Mouse (Mus musculus) forebrain, embryonic 14.5 days (tissue): ENCODE data around the gene Kif7. TPM values are rescaled to one million over a fixed set of nuclear protein-coding genes. Genes with fewer than 3 reads are reported as not detected.

ENCODE experiments used
- ATAC-seq: fragments of 200-750 bp; cut with Nextera tagmentation; 2 replicates; pipeline ENCODE4 v1.8.0; 2017; ENCODE audit warnings: mild to moderate bottlenecking, moderate library complexity
- DNase-seq: peaks from one replicate; pipeline ENCODE4 v3.0.0-alpha.2; 2015; ENCODE audit warnings: low spot score
- H3K27ac ChIP-seq: fragments of 300-500 bp; sonication (generic); 2 replicates; pipeline ENCODE4 v1.5.1; 2014; ENCODE audit warnings: low read depth, mild to moderate bottlenecking, control low read depth, low read length, moderate library complexity
- H3K27me3 ChIP-seq: fragments of 300-500 bp; sonication (generic); replicated peaks from 2 replicates; pipeline ENCODE4 v1.6.1; 2014; ENCODE audit warnings: low read length, control low read depth, mixed read lengths; ENCODE audit not compliant: control insufficient read depth, insufficient read depth
- H3K36me3 ChIP-seq: fragments of 300-500 bp; sonication (generic); 2 replicates; pipeline ENCODE4 v1.6.1; 2014; ENCODE audit warnings: low read length, control low read depth; ENCODE audit not compliant: control insufficient read depth, insufficient read depth
- H3K4me1 ChIP-seq: fragments of 300-500 bp; sonication (generic); 2 replicates; pipeline ENCODE4 v1.6.1; 2014; ENCODE audit warnings: antibody characterized with exemption, low read length, control low read depth; ENCODE audit not compliant: control insufficient read depth, insufficient read depth
- H3K4me2 ChIP-seq: fragments of 300-500 bp; sonication (generic); 2 replicates; pipeline ENCODE4 v1.6.1; 2014; ENCODE audit warnings: mild to moderate bottlenecking, control low read depth, low read length
- H3K4me3 ChIP-seq: fragments of 300-500 bp; sonication (generic); 2 replicates; pipeline ENCODE4 v1.5.1; 2014; ENCODE audit warnings: low read depth, low read length, control low read depth
- H3K9ac ChIP-seq: fragments of 300-500 bp; sonication (generic); 2 replicates; pipeline ENCODE4 v1.6.1; 2014; ENCODE audit warnings: mild to moderate bottlenecking, low read length, control low read depth, moderate library complexity
- H3K9me3 ChIP-seq: fragments of 300-500 bp; sonication (generic); replicated peaks from 2 replicates; pipeline ENCODE4 v1.6.1; 2016; ENCODE audit warnings: low read length, control low read depth, mixed read lengths; ENCODE audit not compliant: control insufficient read depth
- WGBS: fragments of 180-500 bp; shearing (Covaris S2); extraction: QIAGEN DNeasy Blood & Tissue Kit; methylation state at CpG from one replicate; pipeline ENCODE4 v1.1.7; 2014; 5-methylcytosine and 5-hydroxymethylcytosine counted together
- polyA plus RNA-seq: library from polyadenylated mRNA; unstranded; fragments of >200 nt; fragmentation: Nextera tagmentation; extraction: Ambion mirVana; gene quantifications from 2 replicates; pipeline ENCODE4 v1.2.1, GENCODE M21; 2014

Gene Kif7
- polyA plus RNA-seq: 1.9 and 2.5 TPM in 2 replicates

- under 1% methylated on average over 46 of the region's 55 CpGs for WGBS
- ATAC-seq: peak; percentile 94
- no peak within 1 kb of the TSS for H3K27ac ChIP-seq
- H3K4me2 ChIP-seq: peak within 1 kb of the TSS; percentile 85
- no peaks in the 10 kb centered on the region for H3K36me3 ChIP-seq
- H3K4me1 ChIP-seq: peaks cover 6% of the 10 kb centered on the region; the same call in 1 of the 2 replicates
- peak; percentile 86 for DNase-seq
- H3K27me3 ChIP-seq: peaks cover 5% of the 10 kb centered on the region; the same call in 1 of the 2 replicates
- peak within 1 kb of the TSS; percentile 70 for H3K9ac ChIP-seq
- no peaks in the 10 kb centered on the region for H3K9me3 ChIP-seq
- H3K4me3 ChIP-seq: peak within 1 kb of the TSS; percentile 59
Measured at GRCm38 (mm10) chr7:79715187-79715981, at the start of gene Kif7. Gene Kif7, minus strand, starts transcription at chr7:79715720.

- H3K27me3 ChIP-seq: no peaks in the 10 kb centered on the region
- H3K9me3 ChIP-seq: no peaks in the 10 kb centered on the region
- H3K4me2 ChIP-seq: no peak overlapping the region
- H3K9ac ChIP-seq: no peak overlapping the region
- 82% methylated on average over 8 of the region's 8 CpGs for WGBS
- DNase-seq (no peak), ATAC-seq (no peak)
- H3K4me3 ChIP-seq: no peak overlapping the region
- no peak overlapping the region for H3K27ac ChIP-seq
- H3K36me3 ChIP-seq: no peaks in the 10 kb centered on the region
- H3K4me1 ChIP-seq: no peaks in the 10 kb centered on the region
Measured at GRCm38 (mm10) chr7:79762106-79762505, 46.6 kb upstream of the Kif7 start.

- H3K4me3 ChIP-seq: no peak overlapping the region
- H3K4me1 ChIP-seq: no peaks in the 10 kb centered on the region
- DNase-seq (no peak), ATAC-seq (no peak)
- WGBS: 77% methylated on average over 5 of the region's 5 CpGs
- no peaks in the 10 kb centered on the region for H3K36me3 ChIP-seq
- no peak overlapping the region for H3K4me2 ChIP-seq
- H3K27ac ChIP-seq: no peak overlapping the region
- no peak overlapping the region for H3K9ac ChIP-seq
- no peaks in the 10 kb centered on the region for H3K9me3 ChIP-seq
- H3K27me3 ChIP-seq: no peaks in the 10 kb centered on the region
Measured at GRCm38 (mm10) chr7:79761124-79761876, 45.8 kb upstream of the Kif7 start.

GRCm38 (mm10) chr7:79759766-79760165 lies 44.2 kb upstream of the Kif7 start:
- Histone ChIP-seq H3K9ac (no peak overlapping the region), H3K27me3 (no peaks in the 10 kb centered on the region), H3K27ac (no peak overlapping the region), H3K4me2 (no peak overlapping the region), H3K4me3 (no peak overlapping the region), H3K9me3 (no peaks in the 10 kb centered on the region), H3K36me3 (no peaks in the 10 kb centered on the region), H3K4me1 (no peaks in the 10 kb centered on the region)
- no peak for ATAC-seq
- DNase-seq: no peak

GRCm38 (mm10) chr7:79758176-79758575 lies 42.7 kb upstream of the Kif7 start:
- 85% methylated on average over 6 of the region's 6 CpGs for WGBS
- Histone ChIP-seq H3K4me3 (no peak overlapping the region), H3K36me3 (no peaks in the 10 kb centered on the region), H3K4me2 (no peak overlapping the region), H3K9me3 (no peaks in the 10 kb centered on the region), H3K27ac (no peak overlapping the region), H3K4me1 (no peaks in the 10 kb centered on the region), H3K27me3 (no peaks in the 10 kb centered on the region), H3K9ac (no peak overlapping the region)
- no peak for ATAC-seq
- no peak for DNase-seq

- DNase-seq (no peak), ATAC-seq (no peak)
- H3K9me3 ChIP-seq: no peaks in the 10 kb centered on the region
- H3K9ac ChIP-seq: no peak overlapping the region
- H3K4me2 ChIP-seq: no peak overlapping the region
- no peaks in the 10 kb centered on the region for H3K4me1 ChIP-seq
- H3K27ac ChIP-seq: no peak overlapping the region
- no peak overlapping the region for H3K4me3 ChIP-seq
- 49% methylated on average over 2 of the region's 2 CpGs for WGBS
- H3K36me3 ChIP-seq: no peaks in the 10 kb centered on the region
- H3K27me3 ChIP-seq: no peaks in the 10 kb centered on the region
Measured at GRCm38 (mm10) chr7:79756334-79756733, 40.8 kb upstream of the Kif7 start.

GRCm38 (mm10) chr7:79749511-79749910 lies 34.0 kb upstream of the Kif7 start:
- no peak for DNase-seq
- no peaks in the 10 kb centered on the region for H3K36me3 ChIP-seq
- H3K4me2 ChIP-seq: no peak overlapping the region
- H3K4me1 ChIP-seq: no peaks in the 10 kb centered on the region
- WGBS: 88% methylated on average over 6 of the region's 6 CpGs
- ATAC-seq: no peak
- no peaks in the 10 kb centered on the region for H3K9me3 ChIP-seq
- H3K27me3 ChIP-seq: no peaks in the 10 kb centered on the region
- H3K9ac ChIP-seq: no peak overlapping the region
- H3K27ac ChIP-seq: no peak overlapping the region
- H3K4me3 ChIP-seq: no peak overlapping the region

- Histone ChIP-seq H3K9me3 (no peaks in the 10 kb centered on the region), H3K4me3 (no peak overlapping the region), H3K4me2 (no peak overlapping the region), H3K4me1 (peaks cover 3% of the 10 kb centered on the region), H3K27me3 (no peaks in the 10 kb centered on the region), H3K9ac (no peak overlapping the region), H3K36me3 (no peaks in the 10 kb centered on the region), H3K27ac (no peak overlapping the region)
- DNase-seq (no peak), ATAC-seq (no peak)
- WGBS: 83% methylated on average over 6 of the region's 6 CpGs
Measured at GRCm38 (mm10) chr7:79747659-79748058, 32.1 kb upstream of the Kif7 start.

GRCm38 (mm10) chr7:79744585-79744984 lies 29.1 kb upstream of the Kif7 start:
- Histone ChIP-seq H3K4me3 (no peak overlapping the region), H3K4me1 (peaks cover 6% of the 10 kb centered on the region), H3K9me3 (no peaks in the 10 kb centered on the region), H3K27ac (no peak overlapping the region), H3K27me3 (no peaks in the 10 kb centered on the region), H3K36me3 (no peaks in the 10 kb centered on the region), H3K4me2 (no peak overlapping the region), H3K9ac (no peak overlapping the region)
- ATAC-seq (no peak), DNase-seq (no peak)
- WGBS: 86% methylated on average over 5 of the region's 5 CpGs
